Mouse (Mus musculus) small intestine, adult 2 months (tissue): ENCODE results near the gene Cdk10.

ENCODE experiments used
- CTCF ChIP-seq: fragments of 200-500 bp; IDR thresholded peaks from 2 replicates; pipeline ENCODE4 v1.5.1; 2012; ENCODE audit warnings: low read depth, mild to moderate bottlenecking, control low read depth, inconsistent platforms, low read length, moderate library complexity, mixed read lengths; ENCODE audit not compliant: insufficient replicate concordance, insufficient read length; ENCODE audit errors: extremely low read depth
- POLR2A ChIP-seq: fragments of 200-500 bp; IDR thresholded peaks from 2 replicates; pipeline ENCODE4 v1.6.1; 2012; ENCODE audit warnings: low read depth, mild to moderate bottlenecking, control low read depth, inconsistent platforms, low read length, moderate library complexity

DNA sequence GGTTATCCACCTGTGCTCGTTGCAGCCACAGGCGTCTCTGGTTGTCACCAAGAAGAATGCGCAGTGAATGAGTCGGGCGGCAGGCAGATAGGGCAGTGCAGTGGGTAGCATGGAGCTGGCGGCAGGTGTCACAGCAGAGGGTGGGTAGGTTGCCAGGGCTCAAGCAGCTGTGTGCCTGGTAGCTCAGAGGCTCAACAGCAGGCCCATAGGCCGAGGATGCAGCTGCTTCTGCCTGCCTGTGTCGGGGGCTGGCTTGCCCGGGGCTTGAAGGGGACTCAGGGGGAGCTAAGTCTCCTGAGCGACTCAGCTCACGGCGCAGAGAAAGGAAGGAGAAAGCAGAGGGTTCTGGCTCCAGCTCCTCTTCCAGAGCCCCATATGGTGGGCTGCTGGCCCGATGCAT, 8.7 kb downstream of the Cdk10 start:
- TF ChIP-seq POLR2A = no peak
- no peak for TF ChIP-seq CTCF
